Mouse (Mus musculus): ENCODE results near the gene Atp5k.

The Atp5k gene

DNA sequence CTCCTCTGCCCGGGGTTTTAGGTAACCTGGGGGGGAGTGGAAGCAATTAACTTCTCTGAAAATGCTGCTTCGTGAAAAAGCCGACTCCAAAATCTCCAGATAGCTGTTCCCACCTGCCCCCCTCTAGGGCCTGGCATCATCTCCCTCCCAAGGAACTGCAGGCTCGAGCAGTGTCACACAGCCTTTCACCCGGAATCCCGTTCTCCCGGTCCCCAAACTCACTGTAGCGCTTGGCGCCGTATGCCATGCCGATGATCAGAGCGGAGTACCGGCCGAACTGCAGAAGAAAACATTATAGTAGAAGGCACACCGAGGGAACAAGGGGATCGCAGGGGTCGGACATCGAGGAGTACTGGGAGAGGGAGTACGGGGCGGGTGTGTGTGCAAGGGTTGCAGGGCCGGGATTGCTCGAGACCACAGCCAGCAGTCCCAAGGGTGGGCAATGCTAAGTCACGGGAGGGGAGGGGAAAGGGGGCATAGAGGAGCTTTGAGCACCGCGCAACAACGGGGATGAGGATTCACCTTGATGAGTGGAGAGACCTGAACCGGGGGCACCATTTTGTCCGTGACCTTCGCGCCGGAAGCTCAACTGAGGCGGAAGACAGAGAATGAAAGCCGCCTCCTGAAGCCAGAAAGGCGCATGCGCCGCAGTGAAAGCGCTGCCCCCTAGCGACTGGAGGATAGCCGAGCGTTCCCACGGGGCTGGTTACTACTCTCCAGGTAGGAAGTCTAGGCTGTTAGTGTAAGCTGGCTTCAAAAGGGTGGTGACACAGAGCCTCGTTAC is at the start of gene Atp5k:
TSS of gene Atp5k (minus strand) at position 645 of the 784 bp plus-strand sequence.
- DNase-seq (ENCODE audit: low spot score in 2 of 2): peak; percentile 91 to 93

- DNase-seq (ENCODE audit: low spot score in 2 of 2): no peak
These were observed 48.8 kb upstream of the Atp5k start for GRCm38 (mm10) chr5:108483006-108483405.

GRCm38 (mm10) chr5:108475977-108476376 is 41.7 kb upstream of the Atp5k start:
- DNase-seq (ENCODE audit: low spot score in 2 of 2): no peak

GRCm38 (mm10) chr5:108473737-108474136 is 39.5 kb upstream of the Atp5k start:
- no peak for DNase-seq (ENCODE audit: low spot score in 2 of 2)

GRCm38 (mm10) chr5:108469617-108470016 is 35.4 kb upstream of the Atp5k start:
- DNase-seq (ENCODE audit: low spot score in 2 of 2): no peak

DNA sequence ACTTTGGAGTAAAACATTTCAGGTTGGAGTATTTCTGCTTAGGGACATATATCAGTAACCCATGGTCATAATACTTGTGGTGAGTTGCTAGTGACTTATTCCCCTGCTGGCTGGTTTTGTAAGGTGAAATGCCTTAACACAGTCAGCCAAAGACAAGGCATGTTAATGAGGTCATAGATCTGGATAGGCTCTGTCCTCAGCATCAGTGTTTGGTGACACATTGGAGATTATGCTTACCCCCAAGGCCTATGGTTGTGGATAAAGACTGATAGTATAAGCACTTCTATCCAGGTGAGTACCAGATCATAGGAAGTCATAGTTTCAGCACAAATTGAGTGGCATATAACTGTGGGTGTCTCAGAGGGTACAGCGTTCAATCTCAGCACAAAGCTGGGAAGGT is 32.4 kb upstream of the Atp5k start:
- no peak for DNase-seq (ENCODE audit: low spot score in 2 of 2)

GRCm38 (mm10) chr5:108465131-108465891 is 31.1 kb upstream of the Atp5k start:
- DNase-seq (ENCODE audit: low spot score in 2 of 2): no peak

- DNase-seq (ENCODE audit: low spot score in 2 of 2): no peak
These were observed 28.2 kb upstream of the Atp5k start for GRCm38 (mm10) chr5:108462446-108462845.

DNA sequence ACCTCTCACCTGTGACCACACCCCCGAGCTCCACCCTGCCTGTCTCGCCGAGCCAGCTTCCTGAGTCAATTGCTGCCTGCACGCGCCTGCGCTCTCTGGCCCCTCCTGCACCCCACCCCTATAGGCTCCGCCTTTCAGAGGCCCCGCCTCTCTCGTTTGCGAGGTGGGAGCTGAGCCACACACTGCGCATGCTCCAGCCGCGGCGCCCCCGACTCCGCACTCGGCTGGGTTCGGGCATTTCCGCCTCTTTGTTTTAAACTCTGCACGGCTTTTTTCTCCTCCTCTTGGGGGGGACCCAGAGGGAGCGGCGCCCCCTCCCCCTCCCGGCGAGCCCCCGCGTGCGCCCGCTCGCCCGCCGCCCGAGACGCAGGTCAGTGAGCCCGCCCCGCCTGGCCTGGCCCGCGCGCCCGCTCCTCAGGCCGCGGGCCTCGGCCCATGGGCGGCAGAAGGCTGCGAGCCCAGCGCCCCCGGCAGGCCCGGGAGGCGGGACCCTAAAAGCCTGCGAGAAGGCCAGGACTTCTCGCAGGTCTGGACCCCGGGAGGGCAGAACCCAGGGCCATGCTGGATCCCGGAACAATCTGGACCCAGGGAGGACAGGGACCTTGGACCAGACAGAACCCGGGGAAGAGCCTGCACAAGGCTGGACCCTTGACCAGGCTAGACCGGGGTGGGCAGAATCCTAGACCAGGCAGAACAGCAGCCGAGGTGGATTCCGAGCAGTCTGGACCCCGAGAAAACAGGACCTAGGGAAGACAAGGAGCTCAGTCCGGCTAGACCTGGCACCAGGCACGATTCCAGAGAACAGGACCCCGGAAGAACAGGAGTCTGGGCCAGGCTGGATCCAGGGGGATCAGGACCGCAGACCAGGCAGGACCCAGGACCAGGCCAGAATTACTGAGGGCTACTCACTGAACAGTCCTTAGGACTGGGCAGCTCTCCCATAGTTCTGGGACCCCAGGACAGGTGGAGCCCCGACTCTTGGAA is 27.1 kb upstream of the Atp5k start, which contains the start of gene Pcgf3:
TSS of gene Pcgf3 (plus strand) at position 151 of the 984 bp plus-strand sequence.
- peak; percentile 99 for DNase-seq (ENCODE audit: low spot score in 2 of 2)

GRCm38 (mm10) chr5:108460461-108460860 is 26.2 kb upstream of the Atp5k start:
- DNase-seq (ENCODE audit: low spot score in 2 of 2): no peak

DNA sequence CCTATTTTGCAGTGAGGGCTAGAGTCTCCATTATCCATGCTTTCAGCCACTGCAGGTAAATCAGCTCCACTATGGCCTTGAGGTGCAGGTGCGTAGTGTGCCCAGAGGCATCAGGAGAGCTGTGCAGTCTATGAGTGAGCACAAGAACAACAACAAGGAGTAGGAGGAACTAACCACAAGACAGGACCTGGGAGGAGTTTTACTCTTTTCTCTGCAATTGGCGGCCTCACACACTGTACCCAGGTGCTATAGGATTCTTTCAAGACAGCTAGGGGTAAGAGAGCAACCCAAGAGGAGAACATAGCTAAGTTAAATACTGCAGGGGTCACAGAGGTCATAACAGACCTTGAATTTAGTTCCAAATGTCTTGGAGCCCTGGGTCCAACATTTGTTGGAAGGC is 24.5 kb upstream of the Atp5k start:
- no peak for DNase-seq (ENCODE audit: low spot score in 2 of 2)

- DNase-seq (ENCODE audit: low spot score in 2 of 2): no peak
These were observed 19.8 kb upstream of the Atp5k start for GRCm38 (mm10) chr5:108454094-108454493.

GRCm38 (mm10) chr5:108452422-108452821 is 18.2 kb upstream of the Atp5k start:
- no peak for DNase-seq (ENCODE audit: low spot score in 2 of 2)

GRCm38 (mm10) chr5:108451611-108452010 is 17.4 kb upstream of the Atp5k start:
- no peak for DNase-seq (ENCODE audit: low spot score in 2 of 2)

DNA sequence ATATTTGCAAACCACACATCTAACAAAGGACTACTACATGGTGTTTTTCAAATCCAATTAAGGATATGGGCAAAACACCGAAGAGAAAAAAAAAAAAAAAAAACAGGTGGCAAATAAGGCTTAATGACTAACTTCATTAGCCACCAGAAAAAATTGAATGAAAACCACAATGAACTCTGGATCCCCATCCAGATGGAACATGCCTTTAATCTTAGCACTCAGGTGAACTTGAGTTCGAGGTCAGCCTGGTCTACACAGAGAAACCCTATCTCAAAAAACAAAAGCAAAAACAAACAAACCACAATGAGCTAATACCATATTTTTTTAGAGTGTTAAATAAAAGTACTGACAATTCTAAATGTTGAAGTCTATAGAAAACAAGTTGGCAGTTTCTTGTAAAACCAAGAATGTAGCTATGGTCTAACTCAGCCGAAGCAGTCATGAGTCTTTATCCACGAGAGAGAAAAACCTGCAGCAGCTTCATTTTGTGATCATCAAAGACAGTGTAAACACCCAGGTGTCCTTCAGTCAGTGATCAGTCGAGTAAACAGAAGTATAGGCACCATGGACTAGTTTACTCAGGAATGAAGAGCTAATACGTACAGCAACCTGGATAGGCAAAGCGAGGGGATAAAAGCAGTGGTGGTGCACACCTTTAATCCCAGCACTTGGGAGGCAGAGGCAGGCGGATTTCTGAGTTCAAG is 16.7 kb upstream of the Atp5k start:
- no peak for DNase-seq (ENCODE audit: low spot score in 2 of 2)

DNA sequence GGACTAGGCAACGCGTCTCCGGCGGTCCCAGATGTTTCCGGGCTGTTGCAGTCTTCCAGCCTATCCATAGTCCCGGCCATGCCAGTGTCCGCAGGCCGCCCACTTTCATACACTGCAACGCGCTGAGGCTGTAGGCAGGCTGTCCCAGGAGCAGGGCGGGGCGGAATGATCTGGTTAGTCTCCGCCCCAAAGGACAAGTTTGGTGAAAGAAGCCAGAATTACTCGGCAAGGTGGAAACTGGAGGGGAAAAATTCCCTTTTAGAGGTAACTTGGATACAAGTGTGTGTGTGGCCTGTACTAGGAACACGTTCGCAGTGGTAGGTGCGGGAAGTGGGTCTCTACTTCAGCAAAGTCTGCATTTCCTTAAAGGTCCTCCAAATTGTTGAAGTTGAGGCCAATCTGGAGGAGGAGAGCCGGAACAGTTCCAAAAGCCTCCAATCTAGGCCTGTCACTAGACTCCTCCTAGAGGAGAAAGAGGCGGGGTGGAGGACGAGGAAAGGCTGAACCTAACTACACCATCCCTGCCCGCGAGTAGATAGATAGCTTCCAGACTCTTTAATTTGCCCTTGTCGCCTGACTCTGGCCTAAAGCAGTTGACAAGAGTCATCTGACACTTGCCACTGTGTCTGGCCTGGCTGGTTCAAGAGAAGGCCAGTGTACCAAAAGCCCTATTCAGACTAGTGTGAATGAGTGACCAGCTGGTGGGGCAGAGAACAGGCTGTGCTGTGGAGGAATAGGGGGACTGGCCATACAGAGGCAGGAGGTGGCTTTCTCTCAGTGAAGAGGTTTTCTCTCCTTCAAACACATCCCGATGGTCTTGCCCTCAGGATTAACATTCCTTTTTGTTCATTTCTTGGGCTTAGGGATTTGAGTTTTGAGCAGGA is 14.8 kb upstream of the Atp5k start, which contains the start of gene Mfsd7a:
TSS of gene Mfsd7a (minus strand) at position 107 of the 884 bp plus-strand sequence.
- DNase-seq (ENCODE audit: low spot score in 2 of 2): peak; percentile 22 to 42

DNA sequence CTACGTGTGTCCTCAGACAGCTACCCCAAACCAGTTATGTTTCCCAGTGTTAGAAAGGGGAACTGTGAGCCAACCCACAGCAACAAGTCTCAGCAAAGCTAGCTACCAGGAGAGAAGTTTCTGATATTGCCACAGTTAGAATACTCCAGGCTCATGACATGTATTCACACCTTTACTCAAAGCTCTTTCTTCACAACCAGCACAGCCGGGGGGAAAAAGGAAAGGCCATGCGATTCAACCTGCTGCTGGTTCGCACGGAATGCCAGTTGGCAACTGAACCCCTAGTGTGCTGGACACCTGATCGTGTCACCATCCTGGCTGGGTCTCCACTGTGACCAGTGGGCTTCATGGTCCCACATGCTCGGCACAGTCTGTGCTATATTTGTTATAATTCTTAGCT is 13.6 kb upstream of the Atp5k start:
- no peak for DNase-seq (ENCODE audit: low spot score in 2 of 2)

DNA sequence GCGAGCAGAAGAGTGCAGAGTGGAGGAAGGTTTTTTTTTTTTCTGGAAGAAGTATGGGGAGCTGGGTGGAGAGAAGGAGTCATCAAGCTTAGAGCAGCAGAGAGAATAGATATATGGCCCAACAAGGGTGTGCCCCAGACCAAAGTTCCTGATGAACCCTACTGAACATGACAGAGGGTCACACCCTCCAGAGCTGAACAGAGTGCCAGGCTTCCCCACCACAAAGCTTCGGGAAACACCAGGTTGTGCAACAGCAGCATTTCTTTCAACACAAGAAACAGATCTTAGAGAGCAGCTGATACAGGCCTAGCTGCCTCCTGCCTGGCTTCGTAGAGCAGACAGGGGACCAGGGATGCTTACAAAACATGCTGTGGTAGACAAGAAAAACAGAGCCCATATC is 12.7 kb upstream of the Atp5k start:
- DNase-seq (ENCODE audit: low spot score in 2 of 2): no peak

DNA sequence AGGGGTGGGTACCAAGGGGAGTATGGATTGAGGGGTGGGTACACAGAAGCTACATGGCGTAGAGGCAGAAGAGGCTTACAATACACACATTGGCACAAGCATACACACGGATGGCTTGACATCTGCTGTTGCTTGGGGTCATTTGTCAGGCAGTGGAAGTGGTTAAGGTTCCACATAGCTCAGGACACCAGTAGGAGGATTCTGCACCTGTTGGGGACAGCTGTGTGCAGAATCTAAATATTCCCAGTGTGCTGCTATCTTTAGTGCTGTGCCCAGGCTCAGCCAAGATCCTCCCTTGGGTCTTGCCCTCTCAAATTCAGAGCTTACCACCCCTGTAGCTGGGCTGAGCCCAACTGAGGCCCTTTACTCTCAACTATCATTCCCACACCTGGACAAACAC is 1.9 kb upstream of the Atp5k start:
- no peak for DNase-seq (ENCODE audit: low spot score in 2 of 2)

GRCm38 (mm10) chr5:108431196-108431595 is 3.1 kb downstream of the Atp5k start:
- DNase-seq (ENCODE audit: low spot score in 2 of 2): no peak
